Mouse (Mus musculus): ENCODE measurements around the gene Trp53inp2.

DNA sequence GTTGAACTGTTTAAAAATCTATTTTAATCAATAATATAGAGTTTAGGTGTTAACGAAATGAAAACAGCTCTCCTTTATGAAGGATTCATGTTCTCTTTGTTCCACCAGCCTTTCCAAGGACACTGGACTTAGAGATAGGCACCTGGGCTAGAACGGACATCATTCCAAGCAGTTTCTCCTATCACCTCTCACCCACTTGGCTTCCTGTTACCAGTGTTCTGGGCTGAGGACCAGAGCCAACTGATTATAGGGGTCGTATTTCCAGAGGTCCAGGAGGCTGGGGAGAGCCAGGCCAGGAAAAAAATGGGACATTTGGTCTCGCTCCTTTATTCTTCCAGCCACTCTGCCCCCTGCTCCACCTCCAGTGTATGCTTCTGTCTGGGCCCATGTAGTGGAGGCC, 8.4 kb upstream of the Trp53inp2 start:
- no peak for TF ChIP-seq CTCF (IDR thresholded peaks at IDR 0.05; ENCODE audit: control insufficient read depth, insufficient read depth, low read length)
- TF ChIP-seq POLR2A (IDR thresholded peaks at IDR 0.05; ENCODE audit: borderline replicate concordance, control insufficient read depth, low read depth, low read length): no peak

All from bone marrow, adult 2 months (tissue).